Mouse (Mus musculus) liver, embryonic 16.5 days (tissue): ENCODE measurements around the gene Scin. TPM values are rescaled to one million over a fixed set of nuclear protein-coding genes. Genes with fewer than 3 reads are reported as not detected.
"Not testable (repeated sequence)": the region's sequence is repeated elsewhere in the genome, so short reads cannot be mapped to it uniquely, and the experiment has no call there.

Experiments used
- ATAC-seq: fragments of 200-750 bp; cut with Nextera tagmentation; 2 replicates; pipeline ENCODE4 v1.8.0; 2017; ENCODE audit warnings: low read depth, mild to moderate bottlenecking, moderate number of reproducible peaks, moderate library complexity
- H3K27ac ChIP-seq: fragments of 300-500 bp; sonication (generic); 2 replicates; pipeline ENCODE4 v1.5.1; 2014; ENCODE audit warnings: mild to moderate bottlenecking, low read length
- H3K27me3 ChIP-seq: fragments of 300-500 bp; sonication (generic); 2 replicates; pipeline ENCODE4 v1.6.1; 2014; ENCODE audit warnings: low read depth, low read length, mixed read lengths; ENCODE audit not compliant: control insufficient read depth, insufficient read depth
- H3K36me3 ChIP-seq: fragments of 300-500 bp; sonication (generic); 2 replicates; pipeline ENCODE4 v1.6.1; 2014; ENCODE audit warnings: mild to moderate bottlenecking; ENCODE audit not compliant: control insufficient read depth, insufficient read depth
- H3K4me1 ChIP-seq: fragments of 300-500 bp; sonication (generic); 2 replicates; pipeline ENCODE4 v1.6.1; 2014; ENCODE audit warnings: low read depth, low read length, mixed read lengths; ENCODE audit not compliant: control insufficient read depth
- H3K4me2 ChIP-seq: fragments of 300-500 bp; sonication (generic); 2 replicates; pipeline ENCODE4 v1.6.1; 2014; ENCODE audit warnings: low read depth, low read length, mixed read lengths
- H3K4me3 ChIP-seq: fragments of 300-500 bp; sonication (generic); 2 replicates; pipeline ENCODE4 v1.5.1; 2014; ENCODE audit warnings: low read depth, mild to moderate bottlenecking, low read length
- H3K9ac ChIP-seq: fragments of 300-500 bp; sonication (generic); 2 replicates; pipeline ENCODE4 v1.6.1; 2014; ENCODE audit warnings: low read depth, low read length
- H3K9me3 ChIP-seq: fragments of 300-500 bp; sonication (generic); replicated peaks from 2 replicates; pipeline ENCODE4 v1.6.1; 2016; ENCODE audit warnings: low read length; ENCODE audit not compliant: control insufficient read depth
- WGBS: fragments of 180-500 bp; shearing (Covaris S2); extraction: QIAGEN DNeasy Blood & Tissue Kit; methylation state at CpG from one replicate; pipeline ENCODE4 v1.1.7; 2014; ENCODE audit not compliant: insufficient replicate concordance; 5-methylcytosine and 5-hydroxymethylcytosine counted together
- polyA plus RNA-seq: library from polyadenylated mRNA; unstranded; fragments of >200 nt; fragmentation: Nextera tagmentation; extraction: Ambion mirVana; gene quantifications from 2 replicates; pipeline ENCODE4 v1.2.1, GENCODE M21; 2015

Scin gene
- 0.06 and 0.57 TPM in 2 replicates for polyA plus RNA-seq

GRCm38 (mm10) chr12:40133573-40134271 lies at the start of gene Scin:
Scin (minus strand) TSS chr12:40134228.
- WGBS = 2% methylated on average over 39 of the region's 39 CpGs
- no peaks in the 10 kb centered on the region for H3K4me1 ChIP-seq
- H3K27ac ChIP-seq = no peak within 1 kb of the TSS
- peak within 1 kb of the TSS; percentile 27 for H3K4me3 ChIP-seq
- no peak within 1 kb of the TSS for H3K9ac ChIP-seq
- no peaks in the 10 kb centered on the region for H3K36me3 ChIP-seq
- peak within 1 kb of the TSS; percentile 44 for H3K4me2 ChIP-seq
- no peaks in the 10 kb centered on the region for H3K9me3 ChIP-seq
- peaks cover 27% of the 10 kb centered on the region for H3K27me3 ChIP-seq
- no peak for ATAC-seq

- no peak overlapping the region for H3K4me3 ChIP-seq
- H3K27ac ChIP-seq = no peak overlapping the region
- H3K4me1 ChIP-seq = no peaks in the 10 kb centered on the region
- no peak overlapping the region for H3K9ac ChIP-seq
- WGBS = 34% methylated on average over 6 of the region's 6 CpGs
- no peak overlapping the region for H3K4me2 ChIP-seq
- no peaks in the 10 kb centered on the region for H3K36me3 ChIP-seq
- ATAC-seq = no peak
- no peaks in the 10 kb centered on the region for H3K9me3 ChIP-seq
- H3K27me3 ChIP-seq = no peaks in the 10 kb centered on the region
Observed at GRCm38 (mm10) chr12:40177089-40177488, 43.1 kb upstream of the Scin start.

GRCm38 (mm10) chr12:40176158-40176557 lies 42.1 kb upstream of the Scin start:
- Histone ChIP-seq H3K9ac (no peak overlapping the region), H3K27me3 (no peaks in the 10 kb centered on the region), H3K4me3 (no peak overlapping the region), H3K27ac (no peak overlapping the region), H3K36me3 (no peaks in the 10 kb centered on the region), H3K4me1 (no peaks in the 10 kb centered on the region), H3K9me3 (no peaks in the 10 kb centered on the region), H3K4me2 (no peak overlapping the region)
- WGBS = 36% methylated on average over 2 of the region's 2 CpGs
- ATAC-seq = no peak

- not testable (repeated sequence) for H3K36me3 ChIP-seq, H3K4me1 ChIP-seq, ATAC-seq, H3K4me3 ChIP-seq, H3K9ac ChIP-seq, H3K4me2 ChIP-seq, H3K9me3 ChIP-seq, H3K27me3 ChIP-seq, H3K27ac ChIP-seq
- 50% methylated on average over 1 of the region's 1 CpGs for WGBS
Observed at GRCm38 (mm10) chr12:40175171-40175570, 41.1 kb upstream of the Scin start.

GRCm38 (mm10) chr12:40171637-40172036 lies 37.6 kb upstream of the Scin start:
- no peak overlapping the region for H3K27ac ChIP-seq
- no peaks in the 10 kb centered on the region for H3K36me3 ChIP-seq
- H3K27me3 ChIP-seq = no peaks in the 10 kb centered on the region
- no peaks in the 10 kb centered on the region for H3K4me1 ChIP-seq
- H3K9me3 ChIP-seq = no peaks in the 10 kb centered on the region
- WGBS = 67% methylated on average over 2 of the region's 2 CpGs
- no peak overlapping the region for H3K4me3 ChIP-seq
- no peak for ATAC-seq
- no peak overlapping the region for H3K9ac ChIP-seq
- H3K4me2 ChIP-seq = no peak overlapping the region

- no peaks in the 10 kb centered on the region for H3K36me3 ChIP-seq
- no peaks in the 10 kb centered on the region for H3K9me3 ChIP-seq
- no peak overlapping the region for H3K4me2 ChIP-seq
- no peak overlapping the region for H3K27ac ChIP-seq
- WGBS = 80% methylated on average over 1 of the region's 1 CpGs
- H3K9ac ChIP-seq = no peak overlapping the region
- no peaks in the 10 kb centered on the region for H3K27me3 ChIP-seq
- H3K4me1 ChIP-seq = no peaks in the 10 kb centered on the region
- H3K4me3 ChIP-seq = no peak overlapping the region
- no peak for ATAC-seq
Observed at GRCm38 (mm10) chr12:40169675-40170074, 35.6 kb upstream of the Scin start.

- H3K4me3 ChIP-seq = no peak overlapping the region
- H3K4me2 ChIP-seq = no peak overlapping the region
- H3K9me3 ChIP-seq = no peaks in the 10 kb centered on the region
- ATAC-seq = no peak
- H3K9ac ChIP-seq = no peak overlapping the region
- H3K36me3 ChIP-seq = no peaks in the 10 kb centered on the region
- H3K4me1 ChIP-seq = no peaks in the 10 kb centered on the region
- 7% methylated on average over 2 of the region's 2 CpGs for WGBS
- H3K27me3 ChIP-seq = no peaks in the 10 kb centered on the region
- no peak overlapping the region for H3K27ac ChIP-seq
Observed at GRCm38 (mm10) chr12:40164621-40165020, 30.6 kb upstream of the Scin start.

GRCm38 (mm10) chr12:40160777-40161176 lies 26.7 kb upstream of the Scin start:
- WGBS = 38% methylated on average over 2 of the region's 2 CpGs
- Histone ChIP-seq H3K4me2 (no peak overlapping the region), H3K9me3 (no peaks in the 10 kb centered on the region), H3K4me3 (no peak overlapping the region), H3K9ac (no peak overlapping the region), H3K4me1 (no peaks in the 10 kb centered on the region), H3K27me3 (no peaks in the 10 kb centered on the region), H3K27ac (no peak overlapping the region), H3K36me3 (no peaks in the 10 kb centered on the region)
- no peak for ATAC-seq

- 46% methylated on average over 6 of the region's 6 CpGs for WGBS
- Histone ChIP-seq H3K9ac (no peak overlapping the region), H3K36me3 (no peaks in the 10 kb centered on the region), H3K4me3 (no peak overlapping the region), H3K27ac (no peak overlapping the region), H3K4me2 (no peak overlapping the region), H3K4me1 (no peaks in the 10 kb centered on the region), H3K9me3 (no peaks in the 10 kb centered on the region), H3K27me3 (no peaks in the 10 kb centered on the region)
- no peak for ATAC-seq
Observed at GRCm38 (mm10) chr12:40154188-40154587, 20.2 kb upstream of the Scin start.
